Mouse (Mus musculus) MEL (cell line): ENCODE results near the gene Magi2. TPM values are rescaled to one million over a fixed set of nuclear protein-coding genes. Genes with fewer than 3 reads are reported as not detected.

ENCODE experiments used
- DNase-seq: peaks from one replicate; pipeline ENCODE4 v3.0.0; 2011; ENCODE audit warnings: low read depth, low spot score
- H3K27ac ChIP-seq: 2 replicates; pipeline ENCODE4 v1.5.1; 2012; ENCODE audit warnings: low read depth, mild to moderate bottlenecking, control low read depth, low read length, moderate library complexity; ENCODE audit not compliant: control insufficient read depth
- H3K27me3 ChIP-seq, 2 experiments: fragments of 150-350 bp in 1 of 2; sonication (generic) in 1 of 2; 2 replicates each; pipeline ENCODE4 v1.6.1; 2012; ENCODE audit warnings: low read length in 2 of 2, mild to moderate bottlenecking in 2 of 2, improper control_type of control experiment in 1 of 2, moderate library complexity in 1 of 2; ENCODE audit not compliant: insufficient read depth in 2 of 2, control insufficient read depth in 1 of 2
- H3K36me3 ChIP-seq, 2 experiments: 2 replicates each; pipeline ENCODE4 v1.6.1; 2012 to 2014; ENCODE audit warnings: low read length in 2 of 2, improper control_type of control experiment in 1 of 2, inconsistent platforms in 1 of 2, mild to moderate bottlenecking in 1 of 2; ENCODE audit not compliant: insufficient read depth in 2 of 2, control insufficient read depth in 1 of 2
- H3K4me1 ChIP-seq, 2 experiments: fragments of 150-350 bp in 1 of 2; sonication (generic) in 1 of 2; 2 replicates each; pipeline ENCODE4 v1.6.1; 2012; ENCODE audit warnings: low read length in 2 of 2, improper control_type of control experiment in 1 of 2, mild to moderate bottlenecking in 1 of 2; ENCODE audit not compliant: insufficient read depth in 2 of 2, control insufficient read depth in 1 of 2
- H3K4me3 ChIP-seq, 2 experiments: fragments of 150-350 bp in 1 of 2; sonication (generic) in 1 of 2; 2 replicates each; pipeline ENCODE4 v1.5.1; 2012; ENCODE audit warnings: low read depth in 2 of 2, low read length in 2 of 2, mild to moderate bottlenecking in 2 of 2, moderate library complexity in 2 of 2, control low read depth in 1 of 2, improper control_type of control experiment in 1 of 2; ENCODE audit not compliant: control insufficient read depth in 1 of 2, insufficient read depth in 1 of 2
- H3K79me2 ChIP-seq: 2 replicates; pipeline ENCODE4 v1.6.1; 2012; ENCODE audit warnings: mild to moderate bottlenecking, low read length, moderate library complexity; ENCODE audit not compliant: control insufficient read depth, poor library complexity, insufficient read depth
- H3K9ac ChIP-seq: 2 replicates; pipeline ENCODE4 v1.6.1; 2012; ENCODE audit warnings: low read depth, mild to moderate bottlenecking, control low read depth, low read length, moderate library complexity; ENCODE audit not compliant: control insufficient read depth, poor library complexity, severe bottlenecking
- H3K9me3 ChIP-seq: fragments of 150-350 bp; sonication (generic); replicated peaks from 2 replicates; pipeline ENCODE4 v1.6.1; 2012; ENCODE audit warnings: mild to moderate bottlenecking, low read length, improper control_type of control experiment, moderate library complexity; ENCODE audit not compliant: insufficient read depth
- GABPA ChIP-seq: IDR thresholded peaks from 2 replicates; pipeline ENCODE4 v1.6.1; 2012; ENCODE audit warnings: low read depth, mild to moderate bottlenecking, inconsistent platforms, low read length, improper control_type of control experiment, moderate library complexity
- GATA1 ChIP-seq: IDR thresholded peaks from 2 replicates; pipeline ENCODE4 v1.6.1; 2011; ENCODE audit warnings: low read depth, low read length, improper control_type of control experiment
- JUND ChIP-seq: IDR thresholded peaks from 2 replicates; pipeline ENCODE4 v1.6.1; 2011; ENCODE audit warnings: low read depth, mild to moderate bottlenecking, improper control_type of control experiment, low read length
- MAFK ChIP-seq: IDR thresholded peaks from 2 replicates; pipeline ENCODE4 v1.6.1; 2011; ENCODE audit warnings: low read depth, mild to moderate bottlenecking, low read length, improper control_type of control experiment, borderline replicate concordance
- MAX ChIP-seq: IDR thresholded peaks from 2 replicates; pipeline ENCODE4 v1.6.1; 2011; ENCODE audit warnings: low read length, improper control_type of control experiment
- MXI1 ChIP-seq: IDR thresholded peaks from 2 replicates; pipeline ENCODE4 v1.6.1; 2011; ENCODE audit warnings: mild to moderate bottlenecking, low read depth, low read length, improper control_type of control experiment
- MYB ChIP-seq: IDR thresholded peaks from 2 replicates; pipeline ENCODE4 v1.6.1; 2011; ENCODE audit warnings: mild to moderate bottlenecking, low read depth, low read length, improper control_type of control experiment
- NELFE ChIP-seq: IDR thresholded peaks from 2 replicates; pipeline ENCODE4 v1.6.1; 2011; ENCODE audit warnings: low read depth, low read length, improper control_type of control experiment
- NRF1 ChIP-seq: IDR thresholded peaks from 2 replicates; pipeline ENCODE4 v1.6.1; 2014; ENCODE audit warnings: low read depth, mild to moderate bottlenecking, inconsistent platforms, low read length, improper control_type of control experiment, moderate library complexity; ENCODE audit not compliant: poor library complexity, insufficient read depth, severe bottlenecking
- POLR2AphosphoS2 ChIP-seq: IDR thresholded peaks from 2 replicates; pipeline ENCODE4 v1.6.1; 2011; ENCODE audit warnings: low read length, improper control_type of control experiment
- POLR2AphosphoS5 ChIP-seq: IDR thresholded peaks from 2 replicates; pipeline ENCODE4 v1.6.1; 2012; ENCODE audit warnings: low read depth, borderline replicate concordance, mild to moderate bottlenecking, inconsistent platforms, low read length, moderate library complexity, mixed read lengths
- RAD21 ChIP-seq: IDR thresholded peaks from 2 replicates; pipeline ENCODE4 v1.6.1; 2011; ENCODE audit warnings: mild to moderate bottlenecking, low read depth, low read length, improper control_type of control experiment
- RCOR1 ChIP-seq: IDR thresholded peaks from 2 replicates; pipeline ENCODE4 v1.6.1; 2012; ENCODE audit warnings: low read depth, mild to moderate bottlenecking, inconsistent platforms, low read length, improper control_type of control experiment
- SIN3A ChIP-seq: IDR thresholded peaks from 2 replicates; pipeline ENCODE4 v1.6.1; 2012; ENCODE audit warnings: low read length, improper control_type of control experiment, inconsistent platforms
- SMC3 ChIP-seq: IDR thresholded peaks from 2 replicates; pipeline ENCODE4 v1.6.1; 2011; ENCODE audit warnings: low read depth, low read length, improper control_type of control experiment
- TAL1 ChIP-seq: IDR thresholded peaks from 2 replicates; pipeline ENCODE4 v1.6.1; 2012; ENCODE audit warnings: mild to moderate bottlenecking, inconsistent platforms, low read length, moderate library complexity, mixed read lengths
- TCF12 ChIP-seq: IDR thresholded peaks from 2 replicates; pipeline ENCODE4 v1.6.1; 2014; ENCODE audit warnings: low read depth, mild to moderate bottlenecking, inconsistent platforms, low read length, improper control_type of control experiment, moderate library complexity
- USF2 ChIP-seq, 2 experiments: IDR thresholded peaks; 2 replicates each; pipeline ENCODE4 v1.6.1; 2011 to 2012; ENCODE audit warnings: improper control_type of control experiment in 2 of 2, low read length in 2 of 2, borderline replicate concordance in 1 of 2, inconsistent platforms in 1 of 2, low read depth in 1 of 2, mild to moderate bottlenecking in 1 of 2; ENCODE audit not compliant: insufficient read depth in 1 of 2
- ZC3H11A ChIP-seq: IDR thresholded peaks from 2 replicates; pipeline ENCODE4 v1.6.1; 2012; ENCODE audit warnings: low read depth, mild to moderate bottlenecking, inconsistent platforms, low read length, improper control_type of control experiment
- ZNF384 ChIP-seq: IDR thresholded peaks from 2 replicates; pipeline ENCODE4 v1.6.1; 2012; ENCODE audit warnings: low read depth, mild to moderate bottlenecking, inconsistent platforms, low read length, improper control_type of control experiment
- polyA plus RNA-seq, 2 experiments: library from polyadenylated mRNA; stranded (reverse) in 1 of 2; unstranded in 1 of 2; fragments of >175 nt in 1 of 2; fragments of >200 nt in 1 of 2; gene quantifications; 2 replicates each; pipeline versions ENCODE4 v1.2.1 to v1.2.4; 2012; ENCODE audit warnings: low replicate concordance in 2 of 2, low read depth in 1 of 2; ENCODE audit not compliant: insufficient read length in 2 of 2, insufficient read depth in 1 of 2, missing spikeins in 1 of 2
- total RNA-seq: library from RNA; depleted of rRNA; stranded (reverse); fragments of 300-350 nt; gene quantifications from 2 replicates; pipeline ENCODE4 v1.2.3, GENCODE M21; 2012

The Magi2 gene
- total and polyA plus RNA-seq, 3 experiments, result 0.46 to 0.47 TPM; not detected in 1

DNA sequence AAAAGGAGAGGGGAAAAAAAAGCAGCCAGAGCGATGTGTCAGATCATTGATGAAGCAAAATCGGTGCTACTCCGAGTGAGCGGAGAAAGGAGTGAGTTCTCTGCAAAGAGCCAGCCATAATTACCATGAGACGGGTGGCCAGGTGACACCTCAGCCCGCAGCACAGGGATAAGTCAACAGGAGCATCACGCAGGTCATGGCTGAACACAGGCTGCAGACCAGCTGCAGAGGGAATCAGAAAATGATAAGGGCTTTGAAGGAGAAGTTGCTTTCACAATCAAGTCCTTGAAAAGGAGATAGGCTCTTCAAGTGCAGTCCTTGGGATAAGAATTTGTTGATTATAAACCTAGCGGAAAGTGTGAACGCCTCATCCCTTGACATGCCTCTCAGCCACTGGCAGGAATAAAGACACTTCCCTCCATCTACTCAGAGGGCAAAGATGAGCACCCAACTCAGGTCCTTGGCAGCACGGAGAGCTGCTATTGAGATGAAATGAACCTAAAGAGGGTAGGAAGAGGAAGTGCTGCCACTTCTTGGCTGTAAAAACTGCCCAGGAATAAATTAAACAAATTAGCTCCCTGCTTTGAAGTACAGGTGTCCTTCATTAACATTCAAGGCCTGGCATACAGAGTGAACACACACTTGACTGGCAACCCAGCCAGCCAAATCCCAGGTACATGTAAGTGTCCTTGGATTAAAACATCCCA lies 1428.1 kb downstream of the Magi2 start:
- no peak for DNase-seq
- Histone ChIP-seq H3K79me2 (no peaks in the 10 kb centered on the region), H3K27ac (no peak overlapping the region), H3K4me1 (no peaks in the 10 kb centered on the region), H3K36me3 (no peaks in the 10 kb centered on the region), H3K9ac (no peak overlapping the region), H3K4me3 (no peak overlapping the region), H3K27me3 (no peaks in the 10 kb centered on the region), H3K9me3 (no peaks in the 10 kb centered on the region)
- TF ChIP-seq MAFK (no peak), NRF1 (no peak), POLR2AphosphoS2 (no peak), TCF12 (no peak), SMC3 (no peak), MAX (no peak), USF2 (IDR thresholded peaks at IDR 0.05; ENCODE audit: borderline replicate concordance in 1 of 2, insufficient read depth in 1 of 2, low read depth in 1 of 2, low read length in 2 of 2) (no peak), JUND (no peak), ZNF384 (no peak)

DNA sequence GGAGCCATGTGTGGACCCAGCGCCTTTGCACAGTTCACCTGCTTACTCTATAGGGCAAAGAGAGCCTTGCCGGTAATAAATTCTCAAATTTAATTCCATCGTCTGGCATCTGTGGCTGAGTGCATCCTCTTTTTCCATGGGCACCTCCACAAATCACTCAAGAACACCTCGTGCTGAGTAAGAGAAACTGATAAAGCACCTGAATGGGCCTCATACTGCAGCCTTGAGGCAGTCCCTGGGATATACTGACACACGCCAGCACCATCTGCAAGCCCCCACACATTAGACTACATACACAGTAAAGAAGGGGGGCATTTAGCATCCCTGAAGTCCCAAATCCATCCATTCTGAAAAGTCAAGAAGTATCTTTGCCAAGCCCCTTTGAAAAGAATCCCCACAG lies 1430.2 kb downstream of the Magi2 start:
- DNase-seq, result no peak
- no peaks in the 10 kb centered on the region for H3K36me3 ChIP-seq
- TF ChIP-seq POLR2AphosphoS2, result no peak
- TF ChIP-seq MYB, result no peak
- no peak for TF ChIP-seq NELFE
- no peak for TF ChIP-seq ZC3H11A
- no peak for TF ChIP-seq TCF12
- TF ChIP-seq RAD21, result no peak
- TF ChIP-seq USF2 (IDR thresholded peaks at IDR 0.05; ENCODE audit: borderline replicate concordance in 1 of 2, insufficient read depth in 1 of 2, low read depth in 1 of 2, low read length in 2 of 2), result no peak
- TF ChIP-seq RCOR1, result no peak
- TF ChIP-seq ZNF384, result no peak
- TF ChIP-seq NRF1, result no peak
- no peak for TF ChIP-seq TAL1
- no peak for TF ChIP-seq SMC3
- TF ChIP-seq GATA1, result no peak
- no peak for TF ChIP-seq GABPA
- no peak for TF ChIP-seq POLR2AphosphoS5
- TF ChIP-seq MXI1, result no peak
- TF ChIP-seq SIN3A, result no peak
- no peaks in the 10 kb centered on the region for H3K9me3 ChIP-seq
- no peaks in the 10 kb centered on the region for H3K4me1 ChIP-seq
- no peak overlapping the region for H3K4me3 ChIP-seq
- H3K27ac ChIP-seq, result no peak overlapping the region
- no peak overlapping the region for H3K9ac ChIP-seq
- no peaks in the 10 kb centered on the region for H3K27me3 ChIP-seq
- no peaks in the 10 kb centered on the region for H3K79me2 ChIP-seq
